Mouse (Mus musculus) kidney, embryonic 15.5 days (tissue): ENCODE data around the gene Kantr. TPM values are rescaled to one million over a fixed set of nuclear protein-coding genes. Genes with fewer than 3 reads are reported as not detected.

Experiments
- ATAC-seq: fragments of 200-750 bp; cut with Nextera tagmentation; replicated peaks from 2 replicates; pipeline ENCODE4 v1.8.0; 2017; ENCODE audit warnings: moderate TSS enrichment; ENCODE audit not compliant: low FRiP score
- H3K27ac ChIP-seq: fragments of 300-500 bp; sonication (generic); 2 replicates; pipeline ENCODE4 v1.5.1; 2015; ENCODE audit warnings: mild to moderate bottlenecking, inconsistent platforms
- H3K27me3 ChIP-seq: fragments of 300-500 bp; sonication (generic); 2 replicates; pipeline ENCODE4 v1.6.1; 2015; ENCODE audit warnings: inconsistent platforms
- H3K36me3 ChIP-seq: fragments of 300-500 bp; sonication (generic); 2 replicates; pipeline ENCODE4 v1.6.1; 2015; ENCODE audit warnings: inconsistent platforms
- H3K4me1 ChIP-seq: fragments of 300-500 bp; sonication (generic); 2 replicates; pipeline ENCODE4 v1.6.1; 2015; ENCODE audit warnings: inconsistent platforms
- H3K4me2 ChIP-seq: fragments of 300-500 bp; sonication (generic); 2 replicates; pipeline ENCODE4 v1.6.1; 2015; ENCODE audit warnings: moderate library complexity, mild to moderate bottlenecking, inconsistent platforms
- H3K4me3 ChIP-seq: fragments of 300-500 bp; sonication (generic); replicated peaks from 2 replicates; pipeline ENCODE4 v1.5.1; 2015; ENCODE audit warnings: mild to moderate bottlenecking, inconsistent platforms
- H3K9ac ChIP-seq: fragments of 300-500 bp; sonication (generic); 2 replicates; pipeline ENCODE4 v1.6.1; 2015; ENCODE audit warnings: mild to moderate bottlenecking, inconsistent platforms
- H3K9me3 ChIP-seq: fragments of 300-500 bp; sonication (generic); replicated peaks from 2 replicates; pipeline ENCODE4 v1.6.1; 2016; ENCODE audit warnings: inconsistent platforms
- WGBS: fragments of 180-500 bp; shearing (Covaris S2); methylation state at CpG from one replicate; pipeline ENCODE4 v1.1.7; 2015; ENCODE audit warnings: mixed read lengths; 5-methylcytosine and 5-hydroxymethylcytosine counted together
- polyA plus RNA-seq: library from polyadenylated mRNA; unstranded; fragments of >200 nt; fragmentation: Nextera tagmentation; extraction: Ambion mirVana; gene quantifications from 2 replicates; pipeline ENCODE4 v1.2.1, GENCODE M21; 2015

Gene Kantr
- 16.8 and 17.8 TPM in 2 replicates for polyA plus RNA-seq

GRCm38 (mm10) chrX:152326996-152327688 lies at the start of gene Kantr:
Gene Kantr, minus strand, starts transcription at chrX:152327495.
- Histone ChIP-seq H3K4me2 (peak within 1 kb of the TSS; percentile 61), H3K4me3 (peak within 1 kb of the TSS; percentile 60), H3K27ac (peak within 1 kb of the TSS; percentile 60), H3K9me3 (no peaks in the 10 kb centered on the region), H3K4me1 (no peaks in the 10 kb centered on the region), H3K9ac (peak within 1 kb of the TSS; percentile 58), H3K27me3 (peaks cover 43% of the 10 kb centered on the region), H3K36me3 (no peaks in the 10 kb centered on the region)
- 16% methylated on average over 29 of the region's 29 CpGs for WGBS
- ATAC-seq, result peak; percentile 99

DNA sequence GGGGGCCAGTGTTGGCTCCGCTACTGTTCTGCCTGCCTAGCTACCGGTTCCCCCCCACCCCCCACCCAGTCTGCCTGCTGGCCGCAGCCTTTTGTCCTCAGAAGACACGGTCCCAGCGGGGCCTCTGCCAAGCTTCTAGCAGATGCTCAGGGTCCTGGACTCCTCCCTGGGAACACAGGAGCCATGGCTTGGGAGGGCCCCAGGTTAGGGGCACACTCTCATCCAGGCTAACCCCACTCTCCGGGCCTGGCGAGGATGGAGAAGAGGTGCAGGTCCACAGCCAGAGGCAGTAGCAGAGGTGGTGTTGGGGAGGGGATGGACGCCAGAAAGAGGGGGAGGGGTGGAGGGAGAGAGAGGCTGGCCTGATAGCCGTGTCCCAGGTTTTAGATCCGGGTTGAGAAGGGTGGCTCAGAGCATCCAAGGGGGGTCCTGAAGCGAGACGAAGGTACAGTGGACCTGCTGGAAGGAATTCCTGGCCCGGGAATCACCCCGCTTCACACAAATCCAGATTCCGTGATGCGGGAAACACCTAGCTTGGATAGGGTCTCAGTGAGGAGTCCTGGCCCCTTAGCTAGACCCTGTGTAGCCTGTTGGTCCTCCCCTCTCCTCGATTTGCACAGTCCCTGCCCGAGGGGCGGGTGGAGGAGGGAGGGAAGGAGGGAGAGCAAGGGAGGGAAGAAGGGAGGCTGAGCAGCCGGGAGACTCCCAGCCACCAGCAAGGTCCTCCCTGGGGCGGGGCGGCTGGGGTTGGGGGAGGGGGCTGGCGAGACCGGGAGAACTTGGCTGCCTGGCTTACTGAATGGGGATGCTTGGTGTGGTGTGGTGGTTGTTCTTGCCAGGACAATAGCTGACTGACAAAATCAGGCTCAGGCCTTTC lies 41.3 kb upstream of the Kantr start, which contains the start of gene Gpr173:
TSS of gene Gpr173 (minus strand) at position 308 of the 877 bp plus-strand sequence.
- H3K4me2 ChIP-seq, result peak within 1 kb of the TSS; percentile 66
- H3K27me3 ChIP-seq, result peaks cover 61% of the 10 kb centered on the region
- peak; percentile 96 for ATAC-seq
- H3K36me3 ChIP-seq, result no peaks in the 10 kb centered on the region
- H3K27ac ChIP-seq, result peak within 1 kb of the TSS; percentile 64
- peaks cover 10% of the 10 kb centered on the region for H3K4me1 ChIP-seq
- H3K4me3 ChIP-seq, result peak within 1 kb of the TSS; percentile 57
- WGBS, result 14% methylated on average over 22 of the region's 24 CpGs
- no peaks in the 10 kb centered on the region for H3K9me3 ChIP-seq
- peak within 1 kb of the TSS; percentile 57 for H3K9ac ChIP-seq

GRCm38 (mm10) chrX:152368054-152368396 lies 40.7 kb upstream of the Kantr start:
- peak; percentile 29 for ATAC-seq
- Histone ChIP-seq H3K36me3 (no peaks in the 10 kb centered on the region), H3K9me3 (no peaks in the 10 kb centered on the region), H3K9ac (peak overlapping the region; percentile 57), H3K4me1 (peaks cover 10% of the 10 kb centered on the region), H3K27me3 (peaks cover 64% of the 10 kb centered on the region), H3K4me3 (peak overlapping the region; percentile 57), H3K4me2 (peak overlapping the region; percentile 66), H3K27ac (no peak overlapping the region)
- 21% methylated on average over 4 of the region's 4 CpGs for WGBS

DNA sequence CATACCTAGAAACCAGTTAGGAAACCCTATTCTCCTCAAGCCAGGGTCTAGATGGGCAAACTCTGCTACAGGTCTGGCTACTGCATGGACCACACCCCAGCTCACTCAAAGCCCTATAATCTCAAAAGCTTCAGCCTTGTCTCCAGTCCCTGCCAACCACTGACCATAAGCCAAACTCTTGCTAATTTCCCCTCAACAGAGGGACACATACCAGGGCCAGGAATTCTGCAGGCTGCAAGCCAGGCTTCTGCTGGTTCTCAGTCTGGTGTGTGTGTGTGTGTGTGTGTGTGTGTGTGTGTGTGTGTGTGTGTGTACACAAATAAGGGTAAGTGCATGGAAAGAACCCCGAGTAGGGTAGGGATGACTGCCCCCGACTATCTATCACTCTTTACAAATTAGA lies 39.1 kb upstream of the Kantr start:
- peaks cover 10% of the 10 kb centered on the region for H3K4me1 ChIP-seq
- H3K9ac ChIP-seq, result no peak overlapping the region
- no peaks in the 10 kb centered on the region for H3K9me3 ChIP-seq
- H3K27me3 ChIP-seq, result peaks cover 67% of the 10 kb centered on the region
- no peak overlapping the region for H3K4me2 ChIP-seq
- H3K4me3 ChIP-seq, result no peak overlapping the region
- H3K36me3 ChIP-seq, result no peaks in the 10 kb centered on the region
- ATAC-seq, result no peak
- 71% methylated on average over 2 of the region's 2 CpGs for WGBS
- no peak overlapping the region for H3K27ac ChIP-seq

GRCm38 (mm10) chrX:152352553-152353153 lies 25.4 kb upstream of the Kantr start:
- 30% methylated on average over 5 of the region's 5 CpGs for WGBS
- peak; percentile 56 for ATAC-seq
- no peaks in the 10 kb centered on the region for H3K4me1 ChIP-seq
- H3K36me3 ChIP-seq, result no peaks in the 10 kb centered on the region
- H3K4me3 ChIP-seq, result no peak overlapping the region
- H3K9ac ChIP-seq, result no peak overlapping the region
- no peak overlapping the region for H3K4me2 ChIP-seq
- no peak overlapping the region for H3K27ac ChIP-seq
- H3K27me3 ChIP-seq, result peaks cover 28% of the 10 kb centered on the region
- H3K9me3 ChIP-seq, result no peaks in the 10 kb centered on the region

DNA sequence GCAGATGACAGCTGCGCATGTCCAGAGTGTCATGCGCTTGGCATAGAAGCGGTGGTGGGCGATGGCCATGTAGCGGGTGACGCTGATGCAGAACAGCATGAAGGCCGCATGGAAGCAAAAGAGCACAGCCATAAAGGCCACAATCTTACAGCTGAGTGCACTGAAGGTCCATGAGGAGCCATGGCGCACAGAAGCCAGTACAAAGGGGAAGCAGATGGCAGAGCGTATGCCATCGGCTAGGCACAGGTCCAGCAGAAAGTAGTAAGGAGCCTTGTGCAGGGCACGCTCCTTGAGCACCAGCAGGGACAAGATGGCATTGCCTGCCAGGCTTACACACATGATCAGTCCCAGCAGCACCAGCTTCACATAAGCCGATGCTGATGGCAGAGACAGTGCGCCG lies 19.7 kb upstream of the Kantr start:
- H3K9ac ChIP-seq, result no peak overlapping the region
- H3K9me3 ChIP-seq, result no peaks in the 10 kb centered on the region
- H3K4me3 ChIP-seq, result no peak overlapping the region
- H3K27ac ChIP-seq, result no peak overlapping the region
- ATAC-seq, result no peak
- H3K27me3 ChIP-seq, result peaks cover 64% of the 10 kb centered on the region
- H3K36me3 ChIP-seq, result no peaks in the 10 kb centered on the region
- no peaks in the 10 kb centered on the region for H3K4me1 ChIP-seq
- H3K4me2 ChIP-seq, result no peak overlapping the region
- 93% methylated on average over 14 of the region's 14 CpGs for WGBS

- Histone ChIP-seq H3K36me3 (no peaks in the 10 kb centered on the region), H3K4me2 (no peak overlapping the region), H3K4me3 (no peak overlapping the region), H3K4me1 (no peaks in the 10 kb centered on the region), H3K9me3 (no peaks in the 10 kb centered on the region), H3K9ac (no peak overlapping the region), H3K27ac (no peak overlapping the region), H3K27me3 (peaks cover 68% of the 10 kb centered on the region)
- no peak for ATAC-seq
- WGBS, result 96% methylated on average over 15 of the region's 15 CpGs
These were observed 19.3 kb upstream of the Kantr start for GRCm38 (mm10) chrX:152346587-152346986.

GRCm38 (mm10) chrX:152342903-152343302 lies 15.6 kb upstream of the Kantr start:
- Histone ChIP-seq H3K36me3 (peaks cover 26% of the 10 kb centered on the region), H3K27ac (peak overlapping the region; percentile 89), H3K27me3 (peaks cover 81% of the 10 kb centered on the region), H3K9ac (no peak overlapping the region), H3K4me2 (peak overlapping the region; percentile 60), H3K4me1 (peaks cover 4% of the 10 kb centered on the region; the same call in 1 of the 2 replicates), H3K9me3 (no peaks in the 10 kb centered on the region), H3K4me3 (peak overlapping the region; percentile 64)
- ATAC-seq, result no peak
- 42% methylated on average over 6 of the region's 6 CpGs for WGBS

- Histone ChIP-seq H3K9me3 (no peaks in the 10 kb centered on the region), H3K4me2 (peak within 1 kb of the TSS; percentile 60), H3K27me3 (peaks cover 84% of the 10 kb centered on the region), H3K9ac (peak within 1 kb of the TSS; percentile 63), H3K4me3 (peak within 1 kb of the TSS; percentile 64), H3K36me3 (peaks cover 26% of the 10 kb centered on the region), H3K27ac (peak within 1 kb of the TSS; percentile 89), H3K4me1 (peaks cover 5% of the 10 kb centered on the region)
- WGBS, result 14% methylated on average over 26 of the region's 27 CpGs
- ATAC-seq, result peak; percentile 98
These were observed 15.1 kb upstream of the Kantr start, which contains the start of gene Tspyl2 for GRCm38 (mm10) chrX:152342358-152342901. Gene Tspyl2, minus strand, starts transcription at chrX:152342425.

DNA sequence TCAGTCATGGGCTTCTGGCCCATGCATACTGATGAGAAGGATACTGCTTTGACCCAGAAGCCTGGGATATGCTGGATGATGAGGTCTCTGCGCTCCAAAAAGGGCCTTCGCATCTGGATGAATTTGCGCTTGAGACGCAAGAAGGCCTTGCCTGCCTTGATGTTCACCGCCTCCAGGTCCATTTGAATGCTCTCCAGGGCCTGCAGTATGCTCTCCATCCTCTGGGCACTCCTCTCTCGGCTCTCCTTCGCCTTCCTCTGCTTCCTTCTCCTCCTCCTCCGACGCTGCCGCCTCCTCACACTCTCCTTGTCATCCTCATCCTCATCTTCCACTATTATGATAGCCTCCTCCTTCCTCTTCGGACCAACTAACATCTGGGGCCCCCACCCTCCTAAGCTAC lies 14.2 kb upstream of the Kantr start:
- Histone ChIP-seq H3K36me3 (peaks cover 26% of the 10 kb centered on the region), H3K27me3 (peaks cover 84% of the 10 kb centered on the region), H3K27ac (peak overlapping the region; percentile 89; the same call in 1 of the 2 replicates), H3K4me3 (peak overlapping the region; percentile 64), H3K4me1 (peaks cover 10% of the 10 kb centered on the region), H3K4me2 (peak overlapping the region; percentile 60), H3K9ac (peak overlapping the region; percentile 63), H3K9me3 (no peaks in the 10 kb centered on the region)
- 34% methylated on average over 11 of the region's 11 CpGs for WGBS
- no peak for ATAC-seq

- H3K27ac ChIP-seq, result peak overlapping the region; percentile 95
- WGBS, result 7% methylated on average over 33 of the region's 33 CpGs
These were observed 9.4 kb upstream of the Kantr start for GRCm38 (mm10) chrX:152336546-152337332.

More at GRCm38 (mm10) chrX:152336546-152337332, 9.4 kb upstream of the Kantr start:
- Histone ChIP-seq H3K4me2 (peak overlapping the region; percentile 56), H3K4me1 (peaks cover 10% of the 10 kb centered on the region), H3K9ac (peak overlapping the region; percentile 29; the same call in 1 of the 2 replicates), H3K36me3 (peaks cover 26% of the 10 kb centered on the region), H3K9me3 (no peaks in the 10 kb centered on the region), H3K4me3 (peak overlapping the region; percentile 31), H3K27me3 (peaks cover 49% of the 10 kb centered on the region)
- peak; percentile 99 for ATAC-seq
